Mouse (Mus musculus) cerebellum, adult 9-10 months (tissue): Measurements from ENCODE around the gene Setdb2.

ENCODE experiments used
- DNase-seq: peaks from one replicate; pipeline ENCODE4 v3.0.0; 2022

Gene Setdb2

GRCm38 (mm10) chr14:59366386-59367105 lies 74.1 kb downstream of the Setdb2 start:
- DNase-seq = no peak

- DNase-seq = no peak
These were observed 75.4 kb downstream of the Setdb2 start, which contains the start of gene Phf11d for GRCm38 (mm10) chr14:59365244-59365644. Gene Phf11d, minus strand, starts transcription at chr14:59365470.
